Mouse (Mus musculus) limb, embryonic 11.5 days (tissue): ENCODE measurements around the gene Neurl1a. TPM values are rescaled to one million over a fixed set of nuclear protein-coding genes. Genes with fewer than 3 reads are reported as not detected.

Source experiments
- ATAC-seq: fragments of 200-750 bp; cut with Nextera tagmentation; 2 replicates; pipeline ENCODE4 v1.8.0; 2017; ENCODE audit warnings: low read depth; ENCODE audit not compliant: insufficient number of reproducible peaks, low FRiP score, low TSS enrichment
- DNase-seq: peaks from one replicate; pipeline ENCODE4 v3.0.0-alpha.2; 2015; ENCODE audit warnings: low spot score
- H3K27ac ChIP-seq: fragments of 300-500 bp; sonication (generic); replicated peaks from 2 replicates; pipeline ENCODE4 v1.5.1; 2014; ENCODE audit warnings: low read depth, mild to moderate bottlenecking, low read length
- H3K27me3 ChIP-seq: fragments of 300-500 bp; sonication (generic); 2 replicates; pipeline ENCODE4 v1.6.1; 2014; ENCODE audit warnings: mild to moderate bottlenecking, low read length, mixed read lengths; ENCODE audit not compliant: control insufficient read depth, insufficient read depth
- H3K36me3 ChIP-seq: fragments of 300-500 bp; sonication (generic); 2 replicates; pipeline ENCODE4 v1.6.1; 2014; ENCODE audit warnings: mild to moderate bottlenecking, low read length, moderate library complexity, mixed read lengths; ENCODE audit not compliant: control insufficient read depth, insufficient read depth
- H3K4me1 ChIP-seq: fragments of 300-500 bp; sonication (generic); 2 replicates; pipeline ENCODE4 v1.6.1; 2014; ENCODE audit warnings: low read length, mixed read lengths; ENCODE audit not compliant: control insufficient read depth, insufficient read depth
- H3K4me2 ChIP-seq: fragments of 300-500 bp; sonication (generic); 2 replicates; pipeline ENCODE4 v1.6.1; 2014; ENCODE audit warnings: low read depth, mild to moderate bottlenecking, moderate library complexity; ENCODE audit not compliant: severe bottlenecking
- H3K4me3 ChIP-seq: fragments of 300-500 bp; sonication (generic); 2 replicates; pipeline ENCODE4 v1.5.1; 2014; ENCODE audit warnings: low read depth, low read length
- H3K9ac ChIP-seq: fragments of 300-500 bp; sonication (generic); 2 replicates; pipeline ENCODE4 v1.6.1; 2014; ENCODE audit warnings: mild to moderate bottlenecking, low read length
- H3K9me3 ChIP-seq: fragments of 300-500 bp; sonication (generic); 2 replicates; pipeline ENCODE4 v1.6.1; 2016; ENCODE audit warnings: low read length; ENCODE audit not compliant: control insufficient read depth
- WGBS: fragments of 180-500 bp; shearing (Covaris S2); extraction: QIAGEN DNeasy Blood & Tissue Kit; methylation state at CpG from one replicate; pipeline ENCODE4 v1.1.7; 2014; 5-methylcytosine and 5-hydroxymethylcytosine counted together
- polyA plus RNA-seq: library from polyadenylated mRNA; unstranded; fragments of >200 nt; fragmentation: Nextera tagmentation; extraction: Ambion mirVana; gene quantifications from 2 replicates; pipeline ENCODE4 v1.2.1, GENCODE M21; 2014

The Neurl1a gene
- 5.0 and 6.1 TPM in 2 replicates for polyA plus RNA-seq

GRCm38 (mm10) chr19:47178431-47179271, at the start of gene Neurl1a:
Gene Neurl1a, plus strand, starts transcription at chr19:47178820.
- Histone ChIP-seq H3K27me3 (peaks cover 20% of the 10 kb centered on the region), H3K4me3 (peak within 1 kb of the TSS; percentile 63), H3K36me3 (no peaks in the 10 kb centered on the region), H3K4me2 (peak within 1 kb of the TSS; percentile 100), H3K4me1 (peaks cover 8% of the 10 kb centered on the region; the same call in 1 of the 2 replicates), H3K27ac (no peak within 1 kb of the TSS), H3K9ac (peak within 1 kb of the TSS; percentile 63), H3K9me3 (no peaks in the 10 kb centered on the region)
- DNase-seq (peak; percentile 84), ATAC-seq (peak; percentile 63)
- under 1% methylated on average over 82 of the region's 98 CpGs for WGBS

- 90% methylated on average over 11 of the region's 11 CpGs for WGBS
- Histone ChIP-seq H3K4me3 (no peak overlapping the region), H3K27ac (no peak overlapping the region), H3K9me3 (no peaks in the 10 kb centered on the region), H3K4me2 (no peak overlapping the region), H3K4me1 (no peaks in the 10 kb centered on the region), H3K36me3 (peaks cover 32% of the 10 kb centered on the region), H3K27me3 (no peaks in the 10 kb centered on the region), H3K9ac (no peak overlapping the region)
- ATAC-seq (no peak), DNase-seq (no peak)
Observed at GRCm38 (mm10) chr19:47128835-47129234, 49.8 kb upstream of the Neurl1a start.

GRCm38 (mm10) chr19:47130551-47131125, 48.0 kb upstream of the Neurl1a start:
- Histone ChIP-seq H3K36me3 (peaks cover 26% of the 10 kb centered on the region), H3K4me1 (no peaks in the 10 kb centered on the region), H3K9me3 (no peaks in the 10 kb centered on the region), H3K9ac (no peak overlapping the region), H3K4me2 (no peak overlapping the region), H3K4me3 (no peak overlapping the region), H3K27me3 (no peaks in the 10 kb centered on the region), H3K27ac (no peak overlapping the region)
- 94% methylated on average over 15 of the region's 15 CpGs for WGBS
- no peak for DNase-seq
- no peak for ATAC-seq

GRCm38 (mm10) chr19:47133161-47133560, 45.5 kb upstream of the Neurl1a start:
- Histone ChIP-seq H3K27ac (no peak overlapping the region), H3K27me3 (no peaks in the 10 kb centered on the region), H3K4me1 (peaks cover 10% of the 10 kb centered on the region), H3K9ac (no peak overlapping the region), H3K4me2 (no peak overlapping the region), H3K9me3 (no peaks in the 10 kb centered on the region), H3K36me3 (peaks cover 21% of the 10 kb centered on the region), H3K4me3 (no peak overlapping the region)
- 87% methylated on average over 7 of the region's 7 CpGs for WGBS
- ATAC-seq (no peak), DNase-seq (no peak)

GRCm38 (mm10) chr19:47135568-47135967, 43.1 kb upstream of the Neurl1a start:
- DNase-seq = no peak
- Histone ChIP-seq H3K36me3 (peaks cover 8% of the 10 kb centered on the region), H3K9ac (no peak overlapping the region), H3K4me2 (no peak overlapping the region), H3K9me3 (no peaks in the 10 kb centered on the region), H3K4me1 (peaks cover 15% of the 10 kb centered on the region), H3K27me3 (0 out of 2 replicates have a peak, but pooled peaks cover 3% of the 10 kb centered on the region), H3K4me3 (no peak overlapping the region), H3K27ac (no peak overlapping the region)
- no peak for ATAC-seq
- 91% methylated on average over 17 of the region's 17 CpGs for WGBS

- Histone ChIP-seq H3K9me3 (no peaks in the 10 kb centered on the region), H3K27me3 (0 out of 2 replicates have a peak, but pooled peaks cover 3% of the 10 kb centered on the region), H3K4me1 (peaks cover 15% of the 10 kb centered on the region), H3K36me3 (peaks cover 5% of the 10 kb centered on the region), H3K9ac (no peak overlapping the region), H3K4me3 (no peak overlapping the region), H3K4me2 (no peak overlapping the region), H3K27ac (no peak overlapping the region)
- WGBS = 86% methylated on average over 5 of the region's 5 CpGs
- ATAC-seq (no peak), DNase-seq (no peak)
Observed at GRCm38 (mm10) chr19:47136170-47136569, 42.5 kb upstream of the Neurl1a start.

- no peak overlapping the region; the same call in 1 of the 2 replicates for H3K9ac ChIP-seq
- peak; percentile 39 for DNase-seq
- H3K4me1 ChIP-seq = peaks cover 15% of the 10 kb centered on the region
- no peaks in the 10 kb centered on the region for H3K9me3 ChIP-seq
- 0 out of 2 replicates have a peak, but pooled peaks cover 3% of the 10 kb centered on the region for H3K27me3 ChIP-seq
- ATAC-seq = no peak
- H3K36me3 ChIP-seq = peaks cover 3% of the 10 kb centered on the region
- WGBS = 42% methylated on average over 6 of the region's 6 CpGs
- peak overlapping the region; percentile 46 for H3K4me2 ChIP-seq
- H3K27ac ChIP-seq = no peak overlapping the region
- H3K4me3 ChIP-seq = peak overlapping the region; percentile 28
Observed at GRCm38 (mm10) chr19:47137051-47137581, 41.5 kb upstream of the Neurl1a start.

- Histone ChIP-seq H3K4me2 (peak within 1 kb of the TSS; percentile 46), H3K27ac (peak within 1 kb of the TSS; percentile 30; the same call in 1 of the 2 replicates), H3K4me3 (peak within 1 kb of the TSS; percentile 28), H3K27me3 (0 out of 2 replicates have a peak, but pooled peaks cover 3% of the 10 kb centered on the region), H3K9me3 (no peaks in the 10 kb centered on the region), H3K4me1 (peaks cover 15% of the 10 kb centered on the region), H3K9ac (peak within 1 kb of the TSS; percentile 71), H3K36me3 (no peaks in the 10 kb centered on the region)
- 2% methylated on average over 28 of the region's 28 CpGs for WGBS
- ATAC-seq (peak; percentile 74; the same call in 1 of the 2 replicates), DNase-seq (peak; percentile 60)
Observed at GRCm38 (mm10) chr19:47137771-47138421, 40.7 kb upstream of the Neurl1a start, which contains the start of gene Calhm2. Gene Calhm2, minus strand, starts transcription at chr19:47138294.
